ENCODE assay signal across 11 mouse cellular contexts in the genomic region with DNA sequence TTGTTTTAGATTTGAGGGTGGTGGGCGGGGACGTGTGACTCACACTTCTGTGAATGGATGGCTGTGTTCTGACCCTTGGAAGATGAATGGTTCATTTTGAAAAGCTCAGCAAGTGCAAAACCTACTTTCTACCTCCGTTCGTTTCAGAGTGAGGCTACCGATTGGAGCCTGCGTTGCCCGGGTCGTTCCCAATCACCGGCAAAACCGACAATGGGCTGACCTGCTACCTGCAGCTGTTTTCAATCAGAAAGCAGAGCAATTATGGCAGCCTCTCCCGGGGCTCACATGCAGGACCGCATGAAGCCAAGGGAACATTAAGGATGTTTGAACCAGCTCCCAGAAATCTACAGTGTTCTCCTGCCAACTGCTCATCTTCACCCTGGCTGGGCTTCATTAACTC.
DNase-seq lines count a peak whose midpoint lies in the region; ATAC-seq and TF ChIP-seq lines count a peak whose summit lies in the region.
"Had no signal": no experiment of that assay in that cellular context is flagged by ENCODE, and none has a peak within 500 bp of the region (broad histone marks: within the 10 kb centered on the region; RNA-seq: fewer than 3 reads in every experiment).

No protein-coding gene starts in this region.

- no peak overlapping the region for H3K9ac ChIP-seq in neural tube, embryonic 15.5 days (replicated peaks)
- H3K9ac ChIP-seq: liver, embryonic 15.5 days had no signal

- H3K4me2 ChIP-seq in neural tube, embryonic 15.5 days: peak overlapping the region; percentile 17
- H3K4me2 ChIP-seq: liver, embryonic 15.5 days had no signal

- 87% methylated on average over 12 of the region's 12 CpGs for WGBS in heart, embryonic 10.5 days
- 39% methylated on average over 12 of the region's 12 CpGs for WGBS in neural tube, embryonic 15.5 days
- WGBS in thymus, adult 2 months: 96% methylated on average over 12 of the region's 12 CpGs

- 0 out of 2 replicates have a peak, but pooled peaks cover 4% of the 10 kb centered on the region for H3K36me3 ChIP-seq in heart, embryonic 10.5 days
- H3K36me3 ChIP-seq in neural tube, embryonic 15.5 days: no peaks in the 10 kb centered on the region
- H3K36me3 ChIP-seq in thymus, adult 2 months (ENCODE audit: control insufficient read depth, insufficient read depth, low read length): no peaks in the 10 kb centered on the region
- H3K36me3 ChIP-seq: liver, embryonic 15.5 days had no signal

- H3K9me3 ChIP-seq in heart, embryonic 10.5 days: no peaks in the 10 kb centered on the region
- no peaks in the 10 kb centered on the region for H3K9me3 ChIP-seq in neural tube, embryonic 15.5 days (replicated peaks)
- H3K9me3 ChIP-seq: liver, embryonic 15.5 days had no signal

- DNase-seq in heart, adult 11 months: peak; percentile 81
- DNase-seq in heart, embryonic 10.5 days (ENCODE audit: low spot score): no peak
- peak; percentile 33 for DNase-seq in right cerebral cortex, adult 18-20 months
- DNase-seq in right cerebral cortex, postnatal 10 days (ENCODE audit: low spot score in 2 of 2): no peak
- no peak for DNase-seq in left cerebral cortex, adult 18-20 months (ENCODE audit: low spot score in 2 of 2)
- no peak for DNase-seq in thymus, adult 2 months
- DNase-seq: cerebellum, adult 18-20 months; kidney, adult 9 months had no signal

- H3K27ac ChIP-seq in heart, embryonic 10.5 days: no peak overlapping the region
- peak overlapping the region; percentile 38; the same call in 1 of the 2 replicates for H3K27ac ChIP-seq in embryonic fibroblast, embryonic 13.5 days (ENCODE audit: insufficient read depth, low read length)
- H3K27ac ChIP-seq in neural tube, embryonic 15.5 days (replicated peaks): peak overlapping the region; percentile 29
- H3K27ac ChIP-seq in thymus, adult 2 months (ENCODE audit: control insufficient read depth, insufficient read depth, low read length): no peak overlapping the region
- H3K27ac ChIP-seq: liver, embryonic 15.5 days had no signal

- ATAC-seq in neural tube, embryonic 15.5 days (ENCODE audit: low FRiP score): no peak; the same call in 1 of the 2 replicates

- TF ChIP-seq CTCF in embryonic fibroblast, embryonic 13.5 days (IDR thresholded peaks at IDR 0.05; ENCODE audit: borderline replicate concordance, insufficient read depth, low read length): no peak
- TF ChIP-seq CTCF in thymus, adult 2 months (IDR thresholded peaks at IDR 0.05; ENCODE audit: borderline replicate concordance, control insufficient read depth, extremely low read depth, insufficient read depth, low read length, poor library complexity): no peak

- no peak for TF ChIP-seq POLR2A in embryonic fibroblast, embryonic 13.5 days (IDR thresholded peaks at IDR 0.05; ENCODE audit: low read depth, low read length)
- TF ChIP-seq POLR2A in thymus, adult 2 months (IDR thresholded peaks at IDR 0.05; ENCODE audit: control insufficient read depth, extremely low read depth, insufficient read depth, low read length, poor library complexity): no peak

- H3K4me3 ChIP-seq in heart, embryonic 10.5 days: no peak overlapping the region
- no peak overlapping the region for H3K4me3 ChIP-seq in embryonic fibroblast, embryonic 13.5 days (ENCODE audit: insufficient read depth, low read length)
- no peak overlapping the region for H3K4me3 ChIP-seq in neural tube, embryonic 15.5 days (replicated peaks)
- no peak overlapping the region for H3K4me3 ChIP-seq in thymus, adult 2 months (ENCODE audit: control insufficient read depth, insufficient read depth, low read length)
- H3K4me3 ChIP-seq: liver, embryonic 15.5 days had no signal

- peaks cover 12% of the 10 kb centered on the region for H3K4me1 ChIP-seq in heart, embryonic 10.5 days
- peaks cover 7% of the 10 kb centered on the region; the same call in 1 of the 2 replicates for H3K4me1 ChIP-seq in embryonic fibroblast, embryonic 13.5 days (ENCODE audit: control insufficient read depth, insufficient read depth, low read length)
- peaks cover 15% of the 10 kb centered on the region for H3K4me1 ChIP-seq in neural tube, embryonic 15.5 days
- H3K4me1 ChIP-seq in thymus, adult 2 months (replicated peaks; ENCODE audit: control insufficient read depth, insufficient read depth, low read length): no peaks in the 10 kb centered on the region
- H3K4me1 ChIP-seq: liver, embryonic 15.5 days had no signal

- H3K27me3 ChIP-seq in heart, embryonic 10.5 days (ENCODE audit: insufficient read depth, poor library complexity, severe bottlenecking): no peaks in the 10 kb centered on the region
- H3K27me3 ChIP-seq in neural tube, embryonic 15.5 days (replicated peaks): no peaks in the 10 kb centered on the region
- no peaks in the 10 kb centered on the region for H3K27me3 ChIP-seq in thymus, adult 2 months (ENCODE audit: control insufficient read depth, insufficient read depth, low read length)
- H3K27me3 ChIP-seq: liver, embryonic 15.5 days had no signal

Comparison
In these comparisons a context has a peak if more than half of its experiments do, and no peak if none do; other contexts are left out.
1. DNase-seq: peak in heart, adult 11 months (single experiment) and right cerebral cortex, adult 18-20 months (single experiment); none in heart, embryonic 10.5 days (single experiment), right cerebral cortex, postnatal 10 days (0 of 2), left cerebral cortex, adult 18-20 months (0 of 2) and thymus, adult 2 months (single experiment).
2. H3K27ac ChIP-seq: peak in embryonic fibroblast, embryonic 13.5 days (single experiment) and neural tube, embryonic 15.5 days (single experiment); none in heart, embryonic 10.5 days (single experiment) and thymus, adult 2 months (single experiment).